Mouse (Mus musculus) stomach, embryonic 14.5 days (tissue): Measurements from ENCODE around the gene Asah2. TPM values are rescaled to one million over a fixed set of nuclear protein-coding genes. Genes with fewer than 3 reads are reported as not detected.
"Not testable (repeated sequence)": the region's sequence is repeated elsewhere in the genome, so short reads cannot be mapped to it uniquely, and the experiment has no call there.

Source experiments
- ATAC-seq: fragments of 200-750 bp; cut with Nextera tagmentation; 2 replicates; pipeline ENCODE4 v1.8.0; 2017; ENCODE audit warnings: low read depth, moderate TSS enrichment; ENCODE audit not compliant: insufficient number of reproducible peaks, insufficient read depth, low FRiP score
- H3K27ac ChIP-seq: fragments of 300-500 bp; sonication (generic); 2 replicates; pipeline ENCODE4 v1.5.1; 2014; ENCODE audit warnings: mild to moderate bottlenecking, low read length, moderate library complexity, mixed read lengths
- H3K27me3 ChIP-seq: fragments of 300-500 bp; sonication (generic); 2 replicates; pipeline ENCODE4 v1.6.1; 2014; ENCODE audit warnings: low read length, control low read depth, mixed read lengths; ENCODE audit not compliant: control insufficient read depth, insufficient read depth
- H3K36me3 ChIP-seq: fragments of 300-500 bp; sonication (generic); 2 replicates; pipeline ENCODE4 v1.6.1; 2014; ENCODE audit warnings: mild to moderate bottlenecking, control low read depth, low read length, moderate library complexity, mixed read lengths; ENCODE audit not compliant: control insufficient read depth, insufficient read depth
- H3K4me1 ChIP-seq: fragments of 300-500 bp; sonication (generic); 2 replicates; pipeline ENCODE4 v1.6.1; 2014; ENCODE audit warnings: low read length, control low read depth, mixed read lengths; ENCODE audit not compliant: control insufficient read depth, insufficient read depth
- H3K4me2 ChIP-seq: fragments of 300-500 bp; sonication (generic); replicated peaks from 2 replicates; pipeline ENCODE4 v1.6.1; 2014; ENCODE audit warnings: low read depth, low read length, control low read depth
- H3K4me3 ChIP-seq: fragments of 300-500 bp; sonication (generic); 2 replicates; pipeline ENCODE4 v1.5.1; 2014; ENCODE audit warnings: low read depth, low read length, control low read depth
- H3K9ac ChIP-seq: fragments of 300-500 bp; sonication (generic); replicated peaks from 2 replicates; pipeline ENCODE4 v1.6.1; 2014; ENCODE audit warnings: low read depth, mild to moderate bottlenecking, control low read depth, low read length, moderate library complexity, mixed read lengths
- H3K9me3 ChIP-seq: fragments of 300-500 bp; sonication (generic); 2 replicates; pipeline ENCODE4 v1.6.1; 2016; ENCODE audit warnings: low read depth, low read length, control low read depth; ENCODE audit not compliant: control insufficient read depth
- WGBS: fragments of 180-500 bp; shearing (Covaris S2); extraction: QIAGEN DNeasy Blood & Tissue Kit; methylation state at CpG from one replicate; pipeline ENCODE4 v1.1.7; 2014; 5-methylcytosine and 5-hydroxymethylcytosine counted together
- polyA plus RNA-seq: library from polyadenylated mRNA; unstranded; fragments of >200 nt; fragmentation: Nextera tagmentation; extraction: Ambion mirVana; gene quantifications from 2 replicates; pipeline ENCODE4 v1.2.1, GENCODE M21; 2014

Gene Asah2
- polyA plus RNA-seq, 1 experiment from 2014 or later: 2.2 TPM

- no peak overlapping the region for H3K4me2 ChIP-seq
- 87% methylated on average over 4 of the region's 4 CpGs for WGBS
Observed at GRCm38 (mm10) chr19:32090804-32091203, 17.2 kb downstream of the Asah2 start.

GRCm38 (mm10) chr19:32088570-32088969, 19.4 kb downstream of the Asah2 start:
- Histone ChIP-seq H3K4me1 (no peaks in the 10 kb centered on the region), H3K36me3 (no peaks in the 10 kb centered on the region), H3K27ac (no peak overlapping the region), H3K9ac (no peak overlapping the region), H3K4me3 (no peak overlapping the region), H3K9me3 (no peaks in the 10 kb centered on the region), H3K27me3 (no peaks in the 10 kb centered on the region), H3K4me2 (no peak overlapping the region)
- 83% methylated on average over 1 of the region's 1 CpGs for WGBS
- no peak for ATAC-seq

More at GRCm38 (mm10) chr19:32090804-32091203, 17.2 kb downstream of the Asah2 start:
- H3K4me3 ChIP-seq: no peak overlapping the region
- no peaks in the 10 kb centered on the region for H3K9me3 ChIP-seq
- no peak overlapping the region for H3K27ac ChIP-seq
- H3K9ac ChIP-seq: no peak overlapping the region
- no peaks in the 10 kb centered on the region for H3K4me1 ChIP-seq
- no peaks in the 10 kb centered on the region for H3K36me3 ChIP-seq
- ATAC-seq: no peak
- no peaks in the 10 kb centered on the region for H3K27me3 ChIP-seq

DNA sequence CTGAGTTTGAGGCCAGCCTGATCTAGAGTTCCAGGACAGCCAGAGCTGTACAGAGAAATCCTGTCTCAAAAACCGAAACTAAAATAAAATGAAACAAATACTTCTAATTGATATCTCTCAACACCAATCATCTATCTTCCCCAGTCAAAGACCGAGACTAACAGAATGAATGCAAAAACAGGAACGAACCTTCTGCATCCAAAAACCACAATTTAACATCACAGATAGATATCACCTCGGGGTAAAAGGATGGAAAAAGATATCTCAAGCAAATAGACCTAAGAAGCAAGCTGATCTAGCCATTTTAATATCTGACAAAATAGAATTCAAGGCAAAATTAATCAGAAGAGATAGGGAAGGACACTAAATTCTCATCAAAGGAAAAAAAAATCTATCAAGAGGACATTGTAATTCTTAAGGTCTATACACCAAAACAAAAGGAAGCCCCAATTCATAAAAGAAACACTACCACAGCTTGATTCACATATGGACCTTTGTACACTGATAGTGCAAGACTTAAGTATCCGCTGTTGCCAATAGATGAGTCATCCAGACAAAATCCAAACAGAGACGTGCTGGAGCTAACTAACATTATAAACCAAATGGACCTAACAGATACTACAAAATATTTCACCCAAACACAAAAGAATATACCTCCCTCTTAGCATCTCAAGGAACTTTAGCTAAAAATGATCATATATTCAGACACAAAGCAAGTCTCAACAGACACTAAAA, 20.1 kb downstream of the Asah2 start:
- Histone ChIP-seq H3K4me3 (no peak overlapping the region), H3K27ac (no peak overlapping the region), H3K4me1 (no peaks in the 10 kb centered on the region), H3K27me3 (no peaks in the 10 kb centered on the region), H3K4me2 (no peak overlapping the region), H3K9me3 (no peaks in the 10 kb centered on the region), H3K36me3 (no peaks in the 10 kb centered on the region), H3K9ac (no peak overlapping the region)
- ATAC-seq: no peak
- WGBS: 83% methylated on average over 6 of the region's 6 CpGs

DNA sequence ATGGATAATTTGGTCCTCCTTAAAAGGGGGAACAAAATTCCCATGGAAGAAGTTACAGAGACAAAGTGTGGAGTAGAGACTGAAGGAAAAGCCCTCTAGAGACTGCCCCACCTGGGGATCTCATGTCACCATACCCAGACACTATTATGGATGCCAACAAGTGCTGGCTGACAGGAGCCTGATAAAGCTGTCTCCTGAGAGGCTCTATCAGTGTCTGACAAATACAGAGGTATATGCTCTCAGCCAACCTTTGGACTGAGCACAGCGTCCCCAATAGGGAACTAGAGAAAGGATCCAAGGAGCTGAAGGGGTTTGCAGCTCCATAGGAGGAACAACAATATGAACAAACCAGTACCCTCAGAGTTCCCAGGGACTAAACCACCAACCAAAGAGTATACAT, 23.2 kb downstream of the Asah2 start:
- H3K36me3 ChIP-seq: not testable (repeated sequence)

DNA sequence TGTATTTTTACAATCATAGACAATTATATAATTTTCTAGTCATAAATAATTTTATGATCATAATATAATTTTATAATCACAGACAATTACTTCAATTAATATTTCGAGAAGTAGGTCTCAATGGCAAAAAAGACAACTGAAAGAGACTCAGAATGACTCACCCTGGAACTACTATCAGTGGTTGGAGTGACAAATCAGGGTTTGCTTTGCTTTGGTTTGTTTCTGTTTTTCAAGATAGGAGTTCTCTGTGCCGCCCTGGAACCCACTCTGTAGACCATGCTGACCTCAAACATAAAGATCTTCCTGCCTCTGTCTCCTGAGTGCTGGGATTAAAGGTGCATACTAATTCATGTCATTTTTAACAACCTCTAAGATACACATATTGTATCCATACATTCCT, 37.7 kb downstream of the Asah2 start:
- H3K36me3 ChIP-seq: no peaks in the 10 kb centered on the region
- no peaks in the 10 kb centered on the region for H3K27me3 ChIP-seq
- 76% methylated on average over 2 of the region's 2 CpGs for WGBS
- no peak overlapping the region for H3K27ac ChIP-seq
- H3K4me3 ChIP-seq: no peak overlapping the region
- no peaks in the 10 kb centered on the region for H3K9me3 ChIP-seq
- no peak for ATAC-seq
- H3K4me1 ChIP-seq: no peaks in the 10 kb centered on the region
- no peak overlapping the region for H3K4me2 ChIP-seq
- no peak overlapping the region for H3K9ac ChIP-seq

More for the DNA sequence above, 23.2 kb downstream of the Asah2 start:
- ATAC-seq, H3K27ac ChIP-seq, H3K4me3 ChIP-seq, H3K4me2 ChIP-seq, H3K9ac ChIP-seq, H3K9me3 ChIP-seq, H3K4me1 ChIP-seq, H3K27me3 ChIP-seq: not testable (repeated sequence)
- WGBS: 94% methylated on average over 1 of the region's 1 CpGs

GRCm38 (mm10) chr19:32069598-32069997, 38.4 kb downstream of the Asah2 start:
- Histone ChIP-seq H3K9me3 (no peaks in the 10 kb centered on the region), H3K4me1 (no peaks in the 10 kb centered on the region), H3K27me3 (no peaks in the 10 kb centered on the region), H3K27ac (no peak overlapping the region), H3K4me2 (no peak overlapping the region), H3K4me3 (no peak overlapping the region), H3K36me3 (no peaks in the 10 kb centered on the region), H3K9ac (no peak overlapping the region)
- 72% methylated on average over 2 of the region's 2 CpGs for WGBS
- no peak; the same call in 1 of the 2 replicates for ATAC-seq

GRCm38 (mm10) chr19:32067669-32068068, 40.3 kb downstream of the Asah2 start:
- Histone ChIP-seq H3K27ac (no peak overlapping the region), H3K36me3 (no peaks in the 10 kb centered on the region), H3K4me2 (no peak overlapping the region), H3K4me3 (no peak overlapping the region), H3K4me1 (no peaks in the 10 kb centered on the region), H3K9ac (no peak overlapping the region), H3K27me3 (no peaks in the 10 kb centered on the region), H3K9me3 (no peaks in the 10 kb centered on the region)
- 60% methylated on average over 4 of the region's 4 CpGs for WGBS
- ATAC-seq: no peak

DNA sequence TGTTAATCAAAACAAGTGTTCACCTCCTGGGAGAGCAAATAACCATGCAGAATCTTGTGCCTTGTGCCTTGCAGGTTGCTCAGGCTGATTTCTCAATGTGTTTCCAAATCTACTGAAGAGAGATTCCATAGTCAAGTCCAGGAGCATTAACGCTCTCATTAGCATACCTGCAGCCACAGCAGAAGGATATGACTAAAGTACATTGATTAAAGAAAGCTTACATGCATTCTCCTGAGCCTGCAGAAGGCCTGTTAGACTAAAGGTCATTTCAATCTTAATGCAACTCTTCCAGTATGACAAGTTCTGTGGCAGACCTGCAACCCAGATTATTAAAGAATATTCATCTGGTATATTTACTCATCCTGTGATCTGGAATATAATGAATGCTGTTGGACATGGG, 46.7 kb downstream of the Asah2 start:
- no peaks in the 10 kb centered on the region for H3K36me3 ChIP-seq
- WGBS: 89% methylated on average over 1 of the region's 1 CpGs

DNA sequence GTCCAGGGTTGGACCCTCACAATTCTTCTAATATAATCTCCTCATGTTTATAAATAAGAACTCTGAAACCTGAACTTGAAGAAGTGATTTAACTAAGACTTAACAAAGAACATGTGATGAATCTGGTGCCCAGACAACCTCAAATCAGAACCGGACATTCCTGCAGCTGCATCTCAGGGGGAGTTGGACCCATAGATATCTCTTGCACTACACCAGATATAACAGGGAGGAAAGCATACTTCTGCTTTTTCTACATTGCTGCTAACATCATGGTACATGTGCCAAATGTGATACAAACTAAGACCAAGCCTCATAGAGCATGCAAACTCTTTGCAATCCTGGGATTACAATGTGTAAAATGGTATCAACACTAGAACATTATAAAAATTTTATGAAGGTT, 51.8 kb downstream of the Asah2 start:
- Histone ChIP-seq H3K9ac (no peak overlapping the region), H3K4me2 (no peak overlapping the region), H3K36me3 (no peaks in the 10 kb centered on the region), H3K9me3 (no peaks in the 10 kb centered on the region), H3K4me3 (no peak overlapping the region), H3K4me1 (no peaks in the 10 kb centered on the region), H3K27ac (no peak overlapping the region), H3K27me3 (no peaks in the 10 kb centered on the region)
- WGBS: 83% methylated on average over 1 of the region's 1 CpGs
- no peak for ATAC-seq

More for the DNA sequence above, 46.7 kb downstream of the Asah2 start:
- Histone ChIP-seq H3K9ac (no peak overlapping the region), H3K27ac (no peak overlapping the region), H3K9me3 (no peaks in the 10 kb centered on the region), H3K27me3 (no peaks in the 10 kb centered on the region), H3K4me3 (no peak overlapping the region), H3K4me1 (no peaks in the 10 kb centered on the region), H3K4me2 (no peak overlapping the region)
- no peak for ATAC-seq
